In the genomic region with DNA sequence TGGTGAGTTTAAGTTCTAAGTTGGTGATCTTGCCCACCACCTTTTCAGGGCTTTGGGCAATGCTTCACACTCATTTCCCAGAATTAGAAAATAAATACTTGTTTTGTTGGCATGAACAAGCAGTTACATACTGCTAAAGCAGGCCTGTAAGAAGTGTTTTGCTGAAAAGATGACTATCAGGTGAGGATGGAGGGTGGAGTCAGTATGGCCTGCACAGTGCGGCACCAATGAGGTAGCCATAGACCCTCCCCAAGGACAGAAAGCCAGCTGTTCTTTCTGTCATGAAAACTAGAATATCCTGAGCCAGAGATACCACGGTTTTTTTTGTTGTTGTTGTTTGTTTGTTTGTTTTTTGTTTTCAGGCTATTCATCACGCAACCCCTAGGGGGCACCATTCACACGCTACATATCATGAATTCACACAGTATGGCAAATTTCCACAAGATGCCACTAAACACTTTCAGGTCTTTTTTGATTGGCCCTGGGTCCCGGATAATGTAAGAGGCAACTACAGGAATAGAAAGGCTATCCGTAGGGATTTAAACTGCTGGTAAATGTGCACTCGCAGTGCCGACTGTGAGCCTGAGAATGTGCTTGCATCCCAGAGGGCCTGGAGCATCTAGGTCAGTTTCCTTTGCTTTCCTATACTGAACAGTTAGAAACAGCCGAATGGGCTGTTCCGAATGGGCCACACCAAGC, we compare ENCODE assay signal across 7 mouse cellular contexts. TPM values are rescaled to one million over a fixed set of nuclear protein-coding genes. Genes with fewer than 3 reads are reported as not detected.
DNase-seq lines count a peak whose midpoint lies in the region; TF ChIP-seq lines count a peak whose summit lies in the region.

No protein-coding gene starts in this region.

- WGBS in midbrain, embryonic 10.5 days: 74% methylated on average over 10 of the region's 10 CpGs

- H3K9ac ChIP-seq in MEL (ENCODE audit: control insufficient read depth, low read depth, low read length, poor library complexity, severe bottlenecking): no peak overlapping the region

- H3ac ChIP-seq in myocyte (ENCODE audit: control insufficient read depth, insufficient read length): no peak overlapping the region

- H3K27ac ChIP-seq in MEL (ENCODE audit: control insufficient read depth, low read depth, low read length): no peak overlapping the region
- H3K27ac ChIP-seq in midbrain, embryonic 10.5 days (replicated peaks): no peak overlapping the region

- TF ChIP-seq EP300 in MEL (IDR thresholded peaks at IDR 0.05; ENCODE audit: low read depth in 1 of 2, low read length in 2 of 2): no peak

- no peaks in the 10 kb centered on the region for H3K4me1 ChIP-seq in MEL (ENCODE audit: control insufficient read depth in 1 of 2, insufficient read depth in 2 of 2, low read length in 2 of 2)
- H3K4me1 ChIP-seq in midbrain, embryonic 10.5 days: no peaks in the 10 kb centered on the region

- TF ChIP-seq POLR2A in MEL (IDR thresholded peaks at IDR 0.05; ENCODE audit: control insufficient read depth in 1 of 2, insufficient read depth in 1 of 2, low read depth in 1 of 2, low read length in 2 of 2, poor library complexity in 1 of 2) (no peak), myocyte (IDR thresholded peaks at IDR 0.05; ENCODE audit: insufficient read length, low read depth) (no peak)

- H3K4me2 ChIP-seq in myocyte (ENCODE audit: low read depth): no peak overlapping the region

- no peaks in the 10 kb centered on the region for H3K27me3 ChIP-seq in MEL (ENCODE audit: control insufficient read depth in 1 of 2, insufficient read depth in 2 of 2, low read length in 2 of 2)
- no peaks in the 10 kb centered on the region for H3K27me3 ChIP-seq in myocyte (ENCODE audit: control insufficient read depth, insufficient read depth, insufficient read length)
- H3K27me3 ChIP-seq in midbrain, embryonic 10.5 days (ENCODE audit: low read depth, poor library complexity, severe bottlenecking): no peaks in the 10 kb centered on the region

- H3K36me3 ChIP-seq in MEL (ENCODE audit: control insufficient read depth in 1 of 2, insufficient read depth in 2 of 2, low read length in 2 of 2) (no peaks in the 10 kb centered on the region), myocyte (ENCODE audit: control insufficient read depth, insufficient read depth) (peaks cover 13% of the 10 kb centered on the region)
- H3K36me3 ChIP-seq in midbrain, embryonic 10.5 days: peaks cover 17% of the 10 kb centered on the region

- TF ChIP-seq CTCF in MEL (IDR thresholded peaks at IDR 0.05 in 2 of 3, conservative IDR thresholded peaks at IDR 0.05 in 1 of 3; ENCODE audit: control insufficient read depth in 1 of 3, insufficient read depth in 1 of 3, low read depth in 2 of 3, low read length in 3 of 3, poor library complexity in 1 of 3, severe bottlenecking in 1 of 3): peak; percentile 51 to 73 (median 68)

- H3K4me3 ChIP-seq in MEL (ENCODE audit: control insufficient read depth in 1 of 2, insufficient read depth in 1 of 2, low read depth in 2 of 2, low read length in 2 of 2) (no peak overlapping the region), myocyte (no peak overlapping the region)
- H3K4me3 ChIP-seq in midbrain, embryonic 10.5 days: no peak overlapping the region

- DNase-seq in kidney, postnatal 36 days: peak; percentile 13 to 27
- DNase-seq in kidney, adult 11 months: no peak
- DNase-seq in MEL (ENCODE audit: low read depth, low spot score): peak; percentile 38
- peak; percentile 33 to 54 for DNase-seq in cerebellum, postnatal 36 days
- no peak for DNase-seq in urinary bladder, postnatal 36 days (ENCODE audit: low spot score in 2 of 2)
- no peak for DNase-seq in midbrain, embryonic 10.5 days (ENCODE audit: low spot score)

- peak; percentile 71 for TF ChIP-seq RAD21 in MEL (IDR thresholded peaks at IDR 0.05; ENCODE audit: low read depth, low read length)

- no peaks in the 10 kb centered on the region for H3K9me3 ChIP-seq in MEL (replicated peaks; ENCODE audit: insufficient read depth, low read length)
- no peaks in the 10 kb centered on the region; the same call in 1 of the 2 replicates for H3K9me3 ChIP-seq in midbrain, embryonic 10.5 days (replicated peaks)

- H3K79me2 ChIP-seq in MEL (ENCODE audit: control insufficient read depth, insufficient read depth, low read length, poor library complexity): no peaks in the 10 kb centered on the region
- no peaks in the 10 kb centered on the region for H3K79me2 ChIP-seq in myocyte (ENCODE audit: control insufficient read depth, insufficient read depth)

TF ChIP-seq in MEL, 35 proteins besides CTCF, POLR2A, EP300 and RAD21:
- TF ChIP-seq ZC3H11A (IDR thresholded peaks at IDR 0.05; ENCODE audit: low read depth, low read length) (peak; percentile 71), UBTF (IDR thresholded peaks at IDR 0.05; ENCODE audit: borderline replicate concordance, insufficient read depth, low read depth, low read length) (no peak), MAFK (IDR thresholded peaks at IDR 0.05; ENCODE audit: borderline replicate concordance, low read depth, low read length) (no peak), SMC3 (IDR thresholded peaks at IDR 0.05; ENCODE audit: low read depth, low read length) (peak; percentile 75), ZKSCAN1 (IDR thresholded peaks at IDR 0.05; ENCODE audit: low read depth, low read length) (peak; percentile 86), ZNF384 (IDR thresholded peaks at IDR 0.05; ENCODE audit: low read depth, low read length) (no peak), RCOR1 (IDR thresholded peaks at IDR 0.05; ENCODE audit: low read depth, low read length) (no peak)

TF ChIP-seq in myocyte, 11 proteins besides CTCF, POLR2A, EP300 and RAD21:
- TF ChIP-seq MAX (IDR thresholded peaks at IDR 0.05; ENCODE audit: low read depth): no peak
- peak; percentile 40 for TF ChIP-seq POLR2AphosphoS2 (IDR thresholded peaks at IDR 0.05; ENCODE audit: insufficient read length, low read depth)

RNA-seq across cellular contexts. Expression of a gene that starts 18.0 kb away (rescaled TPM):
- 45.9 and 75.9 TPM in 2 replicates for total RNA-seq in MEL (2012; rRNA removed)
- polyA plus RNA-seq in MEL (2012; ENCODE audit: insufficient read depth in 1 of 2, insufficient read length in 2 of 2, low read depth in 1 of 2, low replicate concordance in 2 of 2, missing spikeins in 1 of 2) (10 to 100 TPM in 1 of 2 experiments, not detected in 1; 92.2 TPM), myocyte (2012; fragmentation: generic; extraction: Trizol) (247 TPM)
- 76.2 and 79.3 TPM in 2 replicates for polyA plus RNA-seq in midbrain, embryonic 10.5 days (2016; fragmentation: Nextera tagmentation; extraction: Ambion mirVana)

RNA-seq across cellular contexts. Expression of a gene that starts 40.0 kb away (rescaled TPM):
- total RNA-seq in MEL (2012; rRNA removed): 31.8 and 41.3 TPM in 2 replicates
- 10 to 100 TPM in 1 of 2 experiments, not detected in 1; 22.1 TPM for polyA plus RNA-seq in MEL (2012; ENCODE audit: insufficient read depth in 1 of 2, insufficient read length in 2 of 2, low read depth in 1 of 2, low replicate concordance in 2 of 2, missing spikeins in 1 of 2)
- 3.3 TPM for polyA plus RNA-seq in myocyte (2012; fragmentation: generic; extraction: Trizol)
- 29.1 and 30.7 TPM in 2 replicates for polyA plus RNA-seq in midbrain, embryonic 10.5 days (2016; fragmentation: Nextera tagmentation; extraction: Ambion mirVana)

Comparison
In these comparisons a context has a peak if more than half of its experiments do, and no peak if none do; other contexts are left out.
1. DNase-seq: peak in kidney, postnatal 36 days (2 of 2), MEL (single experiment) and cerebellum, postnatal 36 days (2 of 2); none in kidney, adult 11 months (single experiment), urinary bladder, postnatal 36 days (0 of 2) and midbrain, embryonic 10.5 days (single experiment).